ENCODE assay signal across 8 mouse cellular contexts in the genomic region with DNA sequence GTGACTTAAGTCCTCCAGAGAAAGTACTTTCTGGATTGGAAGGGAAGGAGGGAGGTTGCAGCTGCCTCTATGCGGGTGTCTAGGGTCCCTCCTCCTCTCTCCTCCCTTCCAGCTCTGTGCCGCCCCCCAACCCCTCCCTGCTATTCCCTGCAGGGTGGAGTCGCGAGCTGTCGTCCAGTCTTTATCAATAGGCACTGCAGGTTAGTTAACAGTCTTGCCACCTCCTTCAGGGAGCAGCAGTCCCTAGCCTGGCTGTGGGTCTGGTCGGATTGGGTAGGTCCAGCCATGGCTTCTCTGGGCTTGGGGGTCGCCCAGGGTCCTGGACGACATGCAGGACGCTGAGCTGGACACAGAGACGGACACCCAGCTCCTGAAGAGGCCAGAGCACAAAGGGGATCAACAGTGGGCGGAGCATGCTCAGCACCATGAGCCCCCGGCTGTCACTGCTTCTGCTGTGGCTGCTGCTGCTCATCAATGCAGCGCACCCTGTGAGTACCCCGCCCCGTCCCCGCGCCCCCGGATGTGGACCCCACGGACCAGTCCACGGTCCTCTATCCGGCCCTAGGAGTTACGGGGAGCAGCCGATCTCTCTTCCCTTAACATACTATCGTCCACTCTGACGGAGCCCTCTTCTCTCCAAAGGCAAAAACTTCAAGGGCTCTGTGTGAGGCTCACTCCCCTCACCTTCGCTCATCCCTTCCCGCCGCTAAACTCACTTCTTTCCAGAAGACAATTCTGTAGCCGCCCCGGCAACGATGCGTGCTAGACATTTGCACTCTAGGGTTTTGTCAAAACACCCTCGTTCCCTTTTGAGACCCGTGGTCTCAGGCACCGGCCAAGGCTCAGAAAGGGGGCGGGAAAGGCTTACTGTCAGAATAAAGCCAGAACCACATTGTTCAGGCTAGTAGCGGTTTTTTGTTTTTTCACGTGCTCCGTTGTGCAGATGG. TPM values are rescaled to one million over a fixed set of nuclear protein-coding genes. Genes with fewer than 3 reads are reported as not detected.
DNase-seq lines count a peak whose midpoint lies in the region; ATAC-seq lines count a peak whose summit lies in the region.

A gene (plus strand): TSS at position 51 of the 947 bp plus-strand sequence.

- no peaks in the 10 kb centered on the region for H3K9me3 ChIP-seq in lung, embryonic 15.5 days
- H3K9me3 ChIP-seq in embryonic facial prominence, embryonic 15.5 days (replicated peaks) = no peaks in the 10 kb centered on the region
- H3K9me3 ChIP-seq in limb, embryonic 13.5 days = no peaks in the 10 kb centered on the region

- intact Hi-C loops in gastrocnemius, postnatal 14 days (cut with DNase I; ENCODE audit: low total_unique reads) = loop anchor here (10.0 kb wide), 1 partner anchor 462 kb away; no protein-coding TSS in a partner anchor

- H3K36me3 ChIP-seq in lung, embryonic 15.5 days = no peaks in the 10 kb centered on the region
- H3K36me3 ChIP-seq in embryonic facial prominence, embryonic 15.5 days = no peaks in the 10 kb centered on the region
- H3K36me3 ChIP-seq in limb, embryonic 13.5 days = no peaks in the 10 kb centered on the region

- ATAC-seq in lung, embryonic 15.5 days (ENCODE audit: borderline replicate concordance, extremely low read depth, low FRiP score, low TSS enrichment) = peak; percentile 46; the same call in 1 of the 2 replicates
- 0 out of 2 replicates have a peak, but pooled peaks have one; percentile 23 for ATAC-seq in embryonic facial prominence, embryonic 15.5 days (ENCODE audit: insufficient number of reproducible peaks, low FRiP score, low TSS enrichment, low read depth)
- 0 out of 2 replicates have a peak, but pooled peaks have one; percentile 26 for ATAC-seq in limb, embryonic 13.5 days (ENCODE audit: low FRiP score, low read depth)
- no peak for ATAC-seq in cerebellum, adult (ENCODE audit: insufficient number of reproducible peaks, low FRiP score, low TSS enrichment)

- peak within 1 kb of the TSS; percentile 27 for H3K4me3 ChIP-seq in lung, embryonic 15.5 days
- H3K4me3 ChIP-seq in embryonic facial prominence, embryonic 15.5 days (replicated peaks) = peak within 1 kb of the TSS; percentile 38
- peak within 1 kb of the TSS; percentile 42 for H3K4me3 ChIP-seq in limb, embryonic 13.5 days

- peaks cover 17% of the 10 kb centered on the region for H3K4me1 ChIP-seq in lung, embryonic 15.5 days
- peaks cover 18% of the 10 kb centered on the region for H3K4me1 ChIP-seq in embryonic facial prominence, embryonic 15.5 days
- H3K4me1 ChIP-seq in limb, embryonic 13.5 days = peaks cover 18% of the 10 kb centered on the region

- peak within 1 kb of the TSS; percentile 65 for H3K4me2 ChIP-seq in lung, embryonic 15.5 days
- peak within 1 kb of the TSS; percentile 63 for H3K4me2 ChIP-seq in embryonic facial prominence, embryonic 15.5 days (replicated peaks)
- peak within 1 kb of the TSS; percentile 78 for H3K4me2 ChIP-seq in limb, embryonic 13.5 days (replicated peaks)

- H3K27ac ChIP-seq in lung, embryonic 15.5 days = no peak within 1 kb of the TSS
- no peak within 1 kb of the TSS for H3K27ac ChIP-seq in embryonic facial prominence, embryonic 15.5 days (replicated peaks)
- H3K27ac ChIP-seq in limb, embryonic 13.5 days = no peak within 1 kb of the TSS

- WGBS in lung, embryonic 15.5 days = 2% methylated on average over 39 of the region's 39 CpGs
- 1% methylated on average over 39 of the region's 39 CpGs for WGBS in embryonic facial prominence, embryonic 15.5 days
- 2% methylated on average over 39 of the region's 39 CpGs for WGBS in limb, embryonic 13.5 days

- peaks cover 27% of the 10 kb centered on the region for H3K27me3 ChIP-seq in lung, embryonic 15.5 days
- peaks cover 40% of the 10 kb centered on the region for H3K27me3 ChIP-seq in embryonic facial prominence, embryonic 15.5 days
- H3K27me3 ChIP-seq in limb, embryonic 13.5 days = peaks cover 43% of the 10 kb centered on the region

- 0 out of 2 replicates have a peak within 1 kb of the TSS, but pooled peaks have one; percentile 0 for H3K9ac ChIP-seq in lung, embryonic 15.5 days
- no peak within 1 kb of the TSS for H3K9ac ChIP-seq in embryonic facial prominence, embryonic 15.5 days
- H3K9ac ChIP-seq in limb, embryonic 13.5 days = peak within 1 kb of the TSS; percentile 59

- no peak for DNase-seq in lung, postnatal 4 days
- DNase-seq in retina, postnatal 1 day = peak; percentile 80
- no peak for DNase-seq in cerebellum, adult 11-12 months
- no peak for DNase-seq in gastrocnemius, postnatal 14 days

RNA-seq across cellular contexts. Expression of the gene that starts here (rescaled TPM):
- 0.19 and 0.31 TPM in 2 replicates for polyA plus RNA-seq in lung, embryonic 15.5 days (2015; fragmentation: Nextera tagmentation; extraction: Ambion mirVana)
- polyA plus RNA-seq in embryonic facial prominence, embryonic 15.5 days (2015; fragmentation: Nextera tagmentation; extraction: Ambion mirVana) = 0.08 and 0.20 TPM in 2 replicates
- polyA plus RNA-seq in limb, embryonic 13.5 days (2015; fragmentation: Nextera tagmentation; extraction: Ambion mirVana) = 0.20 and 0.27 TPM in 2 replicates
- total RNA-seq in gastrocnemius, postnatal 14 days (2021) = 1 to 10 TPM; 2.0 to 2.3 TPM

Comparison
In these comparisons a context has a peak if more than half of its experiments do, and no peak if none do; other contexts are left out.
1. Peak in ATAC-seq, H3K4me3 ChIP-seq, H3K9ac ChIP-seq and H3K4me2 ChIP-seq in lung, embryonic 15.5 days; RNA of the gene not detected or under 1 TPM.
2. Peak in ATAC-seq, H3K4me3 ChIP-seq and H3K4me2 ChIP-seq in embryonic facial prominence, embryonic 15.5 days; RNA of the gene not detected or under 1 TPM.
3. Peak in ATAC-seq, H3K4me3 ChIP-seq, H3K9ac ChIP-seq and H3K4me2 ChIP-seq in limb, embryonic 13.5 days; RNA of the gene not detected or under 1 TPM.